Mouse (Mus musculus) CH12.LX (cell line): ENCODE measurements around the gene Gm47959. TPM values are rescaled to one million over a fixed set of nuclear protein-coding genes. Genes with fewer than 3 reads are reported as not detected.
A peak's percentile ranks its signal among the peaks of the same experiment; 100 is the strongest.
"Not testable (repeated sequence)": the region's sequence is repeated elsewhere in the genome, so short reads cannot be mapped to it uniquely, and the experiment has no call there.

ENCODE experiments used
- DNase-seq: peaks from one replicate; pipeline ENCODE4 v3.0.0-alpha.2; 2013; ENCODE audit errors: extremely low read depth
- H3K27ac ChIP-seq: 2 replicates; pipeline ENCODE4 v1.5.1; 2012; ENCODE audit warnings: low read depth, mild to moderate bottlenecking, control low read depth, moderate library complexity; ENCODE audit not compliant: insufficient read depth
- H3K27me3 ChIP-seq: replicated peaks from 2 replicates; pipeline ENCODE3; 2012; ENCODE audit warnings: inconsistent platforms
- H3K36me3 ChIP-seq, 2 experiments: replicated peaks in 1 of 2; 2 replicates each; pipeline versions ENCODE3 to v1.6.1; 2012; ENCODE audit warnings: inconsistent platforms in 1 of 2, low read length in 1 of 2, mild to moderate bottlenecking in 1 of 2, mixed read lengths in 1 of 2, moderate library complexity in 1 of 2; ENCODE audit not compliant: control insufficient read depth in 1 of 2, insufficient read depth in 1 of 2
- H3K4me1 ChIP-seq, 2 experiments: 2 replicates each; pipeline ENCODE4 v1.6.1; 2012; ENCODE audit warnings: inconsistent platforms in 1 of 2, moderate library complexity in 1 of 2; ENCODE audit not compliant: insufficient read depth in 2 of 2, control insufficient read depth in 1 of 2
- H3K4me2 ChIP-seq: 2 replicates; pipeline ENCODE4 v1.6.1; 2012; ENCODE audit warnings: low read depth, mild to moderate bottlenecking, control low read depth; ENCODE audit not compliant: poor library complexity, insufficient read depth, severe bottlenecking
- H3K4me3 ChIP-seq, 3 experiments: fragments of 150-350 bp in 1 of 3; sonication (generic) in 1 of 3; replicated peaks in 1 of 3; 2 replicates each; pipeline versions ENCODE3 to v1.5.1; 2011 to 2012; ENCODE audit warnings: low read depth in 2 of 3, low read length in 2 of 3, mild to moderate bottlenecking in 2 of 3, moderate library complexity in 2 of 3, control low read depth in 1 of 3, improper control_type of control experiment in 1 of 3, inconsistent platforms in 1 of 3, mixed read lengths in 1 of 3; ENCODE audit not compliant: poor library complexity in 1 of 3
- H3K79me2 ChIP-seq: replicated peaks from 2 replicates; pipeline ENCODE4 v1.6.1; 2012; ENCODE audit warnings: mild to moderate bottlenecking, moderate library complexity; ENCODE audit not compliant: control insufficient read depth, poor library complexity, insufficient read depth, severe bottlenecking; ENCODE audit errors: extremely low read depth
- H3K9ac ChIP-seq: 2 replicates; pipeline ENCODE4 v1.6.1; 2012; ENCODE audit warnings: low read depth, mild to moderate bottlenecking, control low read depth, moderate library complexity; ENCODE audit not compliant: insufficient read depth
- H3K9me3 ChIP-seq: replicated peaks from 2 replicates; pipeline ENCODE3; 2012; ENCODE audit warnings: low read length, inconsistent platforms, mixed read lengths
- BHLHE40 ChIP-seq: IDR thresholded peaks from 2 replicates; pipeline ENCODE4 v1.6.1; 2011; ENCODE audit warnings: mild to moderate bottlenecking, low read depth, low read length, improper control_type of control experiment
- CHD2 ChIP-seq: IDR thresholded peaks from 2 replicates; pipeline ENCODE4 v1.6.1; 2011; ENCODE audit warnings: low read length, improper control_type of control experiment
- IRF4 ChIP-seq: IDR thresholded peaks from 2 replicates; pipeline ENCODE4 v1.6.1; 2014; ENCODE audit warnings: low read depth, mild to moderate bottlenecking, inconsistent platforms, low read length, improper control_type of control experiment
- JUND ChIP-seq: conservative IDR thresholded peaks from 2 replicates; pipeline ENCODE4 v1.6.1; 2011; ENCODE audit warnings: low read depth, low read length, improper control_type of control experiment
- MAX ChIP-seq: IDR thresholded peaks from 2 replicates; pipeline ENCODE4 v1.6.1; 2011; ENCODE audit warnings: low read length, improper control_type of control experiment
- MAZ ChIP-seq: IDR thresholded peaks from 2 replicates; pipeline ENCODE4 v1.6.1; 2012; ENCODE audit warnings: low read depth, mild to moderate bottlenecking, inconsistent platforms, low read length, improper control_type of control experiment, moderate library complexity
- POLR2A ChIP-seq: IDR thresholded peaks from 2 replicates; pipeline ENCODE4 v1.6.1; 2011; ENCODE audit warnings: low read depth, mild to moderate bottlenecking, improper control_type of control experiment, low read length
- RCOR1 ChIP-seq: conservative IDR thresholded peaks from 2 replicates; pipeline ENCODE4 v1.6.1; 2012; ENCODE audit warnings: low read depth, mild to moderate bottlenecking, inconsistent platforms, low read length, improper control_type of control experiment
- SIN3A ChIP-seq: IDR thresholded peaks from 2 replicates; pipeline ENCODE4 v1.6.1; 2012; ENCODE audit warnings: low read length, improper control_type of control experiment, inconsistent platforms
- SMC3 ChIP-seq: IDR thresholded peaks from 2 replicates; pipeline ENCODE4 v1.6.1; 2011; ENCODE audit warnings: low read depth, low read length, improper control_type of control experiment
- TBP ChIP-seq: conservative IDR thresholded peaks from 2 replicates; pipeline ENCODE4 v1.6.1; 2011; ENCODE audit warnings: low read depth, low read length, improper control_type of control experiment
- TCF12 ChIP-seq: IDR thresholded peaks from 2 replicates; pipeline ENCODE4 v1.6.1; 2014; ENCODE audit warnings: low read depth, mild to moderate bottlenecking, inconsistent platforms, low read length, improper control_type of control experiment
- UBTF ChIP-seq: IDR thresholded peaks from 2 replicates; pipeline ENCODE4 v1.6.1; 2012; ENCODE audit warnings: low read depth, mild to moderate bottlenecking, inconsistent platforms, low read length, improper control_type of control experiment, moderate library complexity
- ZC3H11A ChIP-seq: IDR thresholded peaks from 2 replicates; pipeline ENCODE4 v1.6.1; 2012; ENCODE audit warnings: low read depth, mild to moderate bottlenecking, inconsistent platforms, low read length, improper control_type of control experiment
- ZMIZ1 ChIP-seq: IDR thresholded peaks from 2 replicates; pipeline ENCODE4 v1.6.1; 2012; ENCODE audit warnings: low read depth, mild to moderate bottlenecking, inconsistent platforms, low read length, improper control_type of control experiment
- ZNF384 ChIP-seq: IDR thresholded peaks from 2 replicates; pipeline ENCODE4 v1.6.1; 2012; ENCODE audit warnings: low read depth, low read length, improper control_type of control experiment, inconsistent platforms
- dilution Hi-C: fragments of 300-500 bp; cut with MboI; formaldehyde crosslinking; loops from 2 replicates; pipeline ENCODE4 v1.14.3; 2020; ENCODE audit warnings: low sequenced_read_pairs; ENCODE audit not compliant: extremely low pct_unique_long_range_greater_than_20kb, extremely low pct_ligation_motif_present
- in situ Hi-C: fragments of 300-500 bp; cut with MboI; formaldehyde crosslinking; loops from 3 replicates; pipeline ENCODE4 v1.14.3; 2019; ENCODE audit warnings: low sequenced_read_pairs, low pct_ligation_motif_present, low pct_unique_long_range_greater_than_20kb, mixed read lengths
- polyA plus RNA-seq: library from polyadenylated mRNA; unstranded; fragments of >175 nt; gene quantifications from 2 replicates; pipeline ENCODE4 v1.2.1, GENCODE M21; 2012; ENCODE audit warnings: low read depth; ENCODE audit not compliant: insufficient read length
- total RNA-seq, 2 experiments: library from RNA; depleted of rRNA; stranded (reverse); fragments of 300-350 nt in 1 of 2; fragments of >200 nt in 1 of 2; gene quantifications; 2 replicates each; pipeline ENCODE4 v1.2.3; 2012 to 2014

Gene Gm47959
- total RNA-seq (2012; rRNA removed): not detected in 2 replicates
- total RNA-seq (2014; rRNA removed): not detected in 2 replicates
- not detected in 2 replicates for polyA plus RNA-seq

- DNase-seq, H3K27me3 ChIP-seq, H3K36me3 ChIP-seq, H3K27ac ChIP-seq, dilution Hi-C loops, H3K9me3 ChIP-seq, H3K4me3 ChIP-seq, H3K9ac ChIP-seq, H3K79me2 ChIP-seq, in situ Hi-C loops, H3K4me2 ChIP-seq: not testable (repeated sequence)
- H3K4me1 ChIP-seq: peaks cover 0 to 12% of the 10 kb centered on the region in 2 experiments; a peak in 2 of 4 replicates
Measured at GRCm38 (mm10) chr1:83000306-83000705, at the start of gene Gm47959. Gm47959 (plus strand) TSS chr1:83000548.

DNA sequence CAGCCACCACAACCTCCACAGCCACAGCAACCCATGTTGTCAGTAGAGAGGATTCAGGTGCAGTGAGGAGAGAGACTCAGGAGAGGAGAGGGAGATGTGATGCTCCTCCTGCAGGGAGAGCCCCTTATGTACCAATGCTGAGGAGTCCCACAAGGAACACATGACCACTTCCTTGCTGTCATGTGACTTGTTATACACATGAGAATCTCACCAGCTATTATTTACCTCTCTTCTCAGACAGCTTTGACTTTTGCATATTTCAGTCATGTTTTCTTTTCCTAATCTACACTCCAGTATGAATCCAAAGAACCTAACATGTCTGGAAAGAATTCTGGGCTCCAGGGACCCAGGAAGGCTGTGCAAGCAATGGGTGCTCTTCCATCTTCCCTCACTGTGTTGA, 44.4 kb upstream of the Gm47959 start, which contains the start of gene Gm7544:
Gene Gm7544, minus strand, starts transcription at position 101 of the 400 bp plus-strand sequence.
- H3K4me2 ChIP-seq, H3K36me3 ChIP-seq, H3K4me1 ChIP-seq, in situ Hi-C loops, DNase-seq, H3K27ac ChIP-seq, H3K9me3 ChIP-seq, H3K9ac ChIP-seq, H3K27me3 ChIP-seq, dilution Hi-C loops, H3K79me2 ChIP-seq, H3K4me3 ChIP-seq: not testable (repeated sequence)

GRCm38 (mm10) chr1:82959870-82960385, 40.4 kb upstream of the Gm47959 start, which contains the start of gene Gm47955:
Gm47955 (plus strand) TSS chr1:82960286.
- TF ChIP-seq UBTF (no peak), ZC3H11A (no peak), BHLHE40 (peak; percentile 50)
- TF ChIP-seq, all 38 proteins: peak for 1
- Histone ChIP-seq H3K9ac (no peak within 1 kb of the TSS), H3K9me3 (peaks cover 7% of the 10 kb centered on the region), H3K4me3 (no peak within 1 kb of the TSS), H3K79me2 (no peaks in the 10 kb centered on the region), H3K4me2 (no peak within 1 kb of the TSS), H3K27ac (no peak within 1 kb of the TSS), H3K27me3 (no peaks in the 10 kb centered on the region), H3K36me3 (no peaks in the 10 kb centered on the region), H3K4me1 (peaks cover 7 to 19% of the 10 kb centered on the region in 2 experiments)
- dilution Hi-C loops (no loop called here), in situ Hi-C loops (no loop called here)
- DNase-seq: peak; percentile 18

DNA sequence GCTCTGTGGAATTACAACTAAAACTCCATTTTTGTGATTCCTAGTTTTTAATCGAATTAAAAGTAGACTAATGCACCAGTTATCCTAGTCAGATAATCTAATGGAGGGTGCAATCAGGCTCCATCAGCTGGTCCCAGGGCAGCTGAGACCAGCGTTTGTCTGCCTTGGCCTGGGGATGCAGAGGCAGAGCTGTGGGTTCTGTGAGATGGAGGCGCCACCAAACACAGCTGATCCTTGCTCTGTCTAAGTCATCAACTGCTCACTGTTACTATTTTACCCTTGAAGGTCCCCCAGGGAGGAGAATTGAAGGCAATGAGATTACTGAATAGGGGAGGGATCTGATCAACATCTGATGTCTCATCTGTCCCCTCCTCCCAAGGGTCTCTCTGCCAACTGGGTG, 33.9 kb upstream of the Gm47959 start:
- no peak overlapping the region for H3K27ac ChIP-seq
- no peaks in the 10 kb centered on the region for H3K36me3 ChIP-seq
- no peak overlapping the region for H3K4me2 ChIP-seq
- TF ChIP-seq UBTF (no peak), MAX (no peak), SIN3A (no peak), IRF4 (no peak), TCF12 (no peak), RCOR1 (no peak), MAZ (no peak), JUND (no peak), TBP (no peak), POLR2A (no peak), ZC3H11A (no peak), ZMIZ1 (no peak), SMC3 (no peak), ZNF384 (no peak), CHD2 (no peak)
- TF ChIP-seq, all 38 proteins: peak for 0
- no peaks in the 10 kb centered on the region for H3K27me3 ChIP-seq
- H3K79me2 ChIP-seq: no peaks in the 10 kb centered on the region
- H3K4me3 ChIP-seq: no peak overlapping the region
- in situ Hi-C loops: no loop called here
- dilution Hi-C loops: no loop called here
- no peak for DNase-seq
- H3K9ac ChIP-seq: no peak overlapping the region
- peaks cover 7% of the 10 kb centered on the region for H3K9me3 ChIP-seq
- peaks cover 7 to 15% of the 10 kb centered on the region in 2 experiments for H3K4me1 ChIP-seq
